Mouse (Mus musculus): ENCODE measurements around the gene Gm4969.
"Not testable (repeated sequence)": the region's sequence is repeated elsewhere in the genome, so short reads cannot be mapped to it uniquely, and the experiment has no call there.

The Gm4969 gene

DNA sequence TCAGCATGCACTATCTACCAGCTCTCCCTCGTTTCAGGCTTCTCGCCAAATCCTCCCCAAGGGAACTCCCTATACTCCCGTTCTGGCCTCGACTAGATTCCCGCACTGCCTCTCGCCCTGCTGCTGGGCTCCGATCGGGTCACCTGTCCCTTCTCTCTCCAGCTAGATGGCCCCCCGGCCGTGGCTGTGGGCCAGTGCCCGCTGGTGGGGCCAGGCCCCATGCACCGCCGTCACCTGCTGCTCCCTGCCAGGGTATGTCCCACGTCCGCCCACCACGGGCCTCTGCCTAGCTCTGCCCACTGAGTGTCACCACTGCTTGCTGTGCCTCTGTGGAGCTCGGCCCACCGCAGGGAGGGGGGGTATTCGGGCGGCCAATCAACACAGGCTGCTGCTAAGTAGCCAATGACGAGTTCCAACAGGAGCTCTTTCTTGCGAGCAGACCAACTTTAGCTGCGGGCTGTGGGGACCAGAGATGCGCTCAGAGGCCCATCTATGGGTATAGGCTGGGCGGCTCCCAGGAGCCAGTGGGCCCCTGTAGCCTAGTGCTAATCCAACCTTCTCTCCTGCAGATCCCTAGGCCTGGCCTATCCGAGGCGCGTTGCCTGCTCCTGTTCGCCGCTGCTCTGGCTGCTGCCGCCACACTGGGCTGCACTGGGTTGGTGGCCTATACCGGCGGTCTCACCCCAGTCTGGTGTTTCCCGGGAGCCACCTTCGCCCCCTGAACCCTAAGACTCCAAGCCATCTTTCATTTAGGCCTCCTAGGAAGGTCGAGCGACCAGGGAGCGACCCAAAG, 25.6 kb downstream of the Gm4969 start:
- no peak for DNase-seq

DNA sequence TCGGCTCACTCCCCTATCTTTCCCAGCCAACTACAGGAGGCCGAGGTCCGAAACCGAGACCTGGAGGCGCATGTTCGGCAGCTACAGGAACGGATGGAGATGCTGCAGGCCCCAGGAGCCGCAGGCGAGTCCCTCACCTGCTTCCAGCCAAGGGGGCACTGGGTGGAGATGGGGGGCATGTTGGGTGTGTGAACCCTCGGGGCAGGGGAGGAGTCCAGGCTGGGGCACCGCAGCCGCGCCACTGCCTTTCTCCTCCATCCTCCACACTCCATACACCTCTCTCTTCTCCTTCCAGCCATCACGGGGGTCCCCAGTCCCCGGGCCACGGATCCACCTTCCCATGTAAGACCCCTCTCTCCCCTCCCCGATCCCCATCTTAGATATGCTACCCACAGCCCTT, 26.3 kb downstream of the Gm4969 start:
- no peak for DNase-seq

DNA sequence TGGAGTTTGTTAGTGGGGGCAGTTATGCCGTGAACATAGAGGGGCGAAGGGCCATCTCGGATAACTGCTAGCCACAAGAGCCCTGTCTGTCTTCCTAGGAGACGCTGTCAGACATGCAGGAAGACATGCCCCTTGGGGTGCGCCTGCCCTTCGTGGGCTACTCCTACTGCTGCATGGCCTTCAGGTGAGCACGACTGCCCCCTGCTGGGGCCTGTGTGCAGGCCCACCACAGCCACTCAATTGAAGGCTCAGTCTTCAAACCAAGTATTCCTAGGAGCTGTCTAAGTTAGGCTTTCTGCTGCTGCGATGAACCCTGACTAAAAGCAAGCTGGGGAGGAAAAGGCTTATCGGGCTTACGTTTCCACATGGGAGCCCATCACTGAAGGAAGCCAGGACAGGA, 29.4 kb downstream of the Gm4969 start:
- DNase-seq = no peak

DNA sequence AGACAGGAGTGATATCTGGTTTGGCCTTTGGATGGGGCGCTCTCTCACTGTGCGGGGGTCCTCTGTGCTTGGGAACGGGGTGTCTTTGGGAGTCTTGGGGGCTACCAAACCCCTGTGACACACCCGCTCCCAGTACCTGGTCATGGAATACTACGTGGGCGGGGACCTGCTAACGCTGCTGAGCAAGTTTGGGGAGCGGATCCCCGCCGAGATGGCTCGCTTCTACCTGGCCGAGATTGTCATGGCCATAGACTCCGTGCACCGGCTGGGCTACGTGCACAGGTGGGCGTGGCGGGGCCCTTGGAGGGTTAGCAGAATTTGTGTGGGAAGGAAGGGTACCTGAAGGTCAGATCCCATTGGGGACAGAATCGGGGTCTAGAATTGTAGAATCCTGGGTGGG, 31.4 kb downstream of the Gm4969 start:
- DNase-seq = no peak

DNA sequence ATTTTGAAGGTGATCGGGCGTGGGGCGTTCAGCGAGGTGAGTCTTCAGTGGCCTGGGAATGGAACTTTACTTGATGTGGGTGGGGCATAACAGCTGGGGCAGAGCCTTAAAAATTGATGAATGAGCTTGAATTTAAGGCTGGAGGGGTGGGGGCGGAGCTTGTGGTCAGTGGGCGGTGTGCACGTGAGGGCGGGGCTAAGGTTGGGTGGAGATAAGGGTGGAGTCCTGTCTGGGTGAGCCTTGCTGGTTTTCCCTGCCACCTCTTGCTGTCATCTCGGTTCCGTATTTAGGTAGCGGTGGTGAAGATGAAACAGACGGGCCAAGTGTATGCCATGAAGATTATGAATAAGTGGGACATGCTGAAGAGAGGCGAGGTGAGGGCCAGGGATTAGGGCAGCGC, 32.1 kb downstream of the Gm4969 start:
- DNase-seq = no peak

DNA sequence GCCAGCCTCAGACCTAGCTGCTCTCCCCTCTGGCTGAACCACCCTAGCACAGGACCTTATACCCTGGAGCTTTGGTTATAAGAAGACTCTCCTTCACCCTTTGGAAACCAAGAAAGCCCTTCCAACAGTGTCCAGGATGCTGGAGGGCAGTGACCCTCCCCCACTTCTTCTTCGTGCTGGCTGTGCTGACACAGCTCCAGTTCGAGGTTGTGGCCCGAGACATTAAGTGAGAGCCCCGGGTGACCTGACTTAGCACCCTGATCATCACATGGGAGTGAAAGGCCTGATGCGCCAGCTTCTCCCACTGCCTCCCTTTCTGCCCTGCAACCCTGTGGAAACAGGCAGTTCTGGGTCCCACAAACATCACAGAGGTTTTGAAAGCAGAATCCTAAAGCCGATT, 32.7 kb downstream of the Gm4969 start:
- DNase-seq = no peak

DNA sequence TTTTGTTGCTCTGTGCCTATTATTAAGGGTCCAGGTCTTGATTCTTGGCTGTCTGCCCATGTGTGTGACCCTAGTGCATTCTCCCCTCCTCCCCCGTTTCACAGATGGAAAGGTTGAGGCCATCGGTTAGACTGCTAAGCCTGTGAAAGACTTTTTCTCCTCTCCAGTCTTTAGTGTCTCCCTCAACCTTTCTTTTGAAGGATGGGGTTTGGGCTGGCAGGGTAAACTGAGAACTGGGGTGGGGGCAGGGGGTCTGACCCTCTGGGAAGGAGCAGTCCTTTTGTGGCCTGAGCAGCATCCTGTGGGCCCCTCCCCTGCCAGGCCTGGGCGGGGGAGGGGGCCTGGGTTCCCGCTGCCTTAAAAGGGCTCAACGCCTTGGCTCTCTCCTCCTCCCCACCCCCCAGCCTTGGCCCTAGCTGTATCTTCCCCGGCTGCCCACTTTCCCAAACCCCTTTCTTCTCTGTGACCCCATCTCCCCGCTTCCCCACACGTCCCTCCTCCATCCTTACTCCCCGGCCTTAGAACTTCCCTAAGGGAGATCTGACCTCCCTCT, 33.2 kb downstream of the Gm4969 start:
- no peak for DNase-seq

DNA sequence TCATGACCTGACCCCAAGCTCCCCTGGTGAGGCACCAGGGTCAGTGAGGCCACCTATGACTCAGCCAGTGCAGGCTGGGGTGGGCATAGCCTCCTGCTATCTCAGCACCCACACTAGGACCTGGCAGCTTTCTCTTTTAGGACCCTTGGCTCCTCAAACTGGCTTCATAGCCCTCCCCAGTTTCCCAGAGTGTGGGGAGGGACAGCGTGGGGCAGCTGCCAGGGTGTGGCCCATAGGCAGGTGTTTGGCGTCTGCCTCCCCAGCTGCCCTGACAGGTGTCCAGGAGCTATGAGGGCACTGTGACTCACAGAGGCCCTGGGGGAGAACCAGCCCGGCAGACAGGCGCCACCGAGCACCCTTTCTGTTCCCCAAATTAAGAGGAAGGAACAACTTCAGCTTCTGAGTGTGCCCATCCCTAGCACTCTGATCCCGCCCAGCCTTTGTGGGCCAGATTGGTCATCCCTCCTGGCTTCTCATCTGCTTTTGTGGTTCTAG, 33.8 kb downstream of the Gm4969 start:
- no peak for DNase-seq

DNA sequence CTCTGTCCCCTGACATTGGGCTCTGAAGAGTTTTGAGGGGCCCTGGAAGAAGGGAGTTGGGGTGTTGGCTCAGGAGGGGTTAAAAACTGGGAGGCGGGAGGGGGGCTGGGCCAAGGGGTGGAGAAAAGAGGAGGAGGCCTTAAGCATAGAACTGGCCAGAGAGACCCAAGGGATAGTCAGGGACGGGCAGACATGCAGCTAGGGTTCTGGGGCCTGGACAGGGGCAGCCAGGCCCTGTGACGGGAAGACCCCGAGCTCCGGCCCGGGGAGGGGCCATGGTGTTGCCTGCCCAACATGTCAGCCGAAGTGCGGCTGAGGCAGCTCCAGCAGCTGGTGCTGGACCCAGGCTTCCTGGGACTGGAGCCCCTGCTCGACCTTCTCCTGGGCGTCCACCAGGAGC, 34.5 kb downstream of the Gm4969 start, which contains the start of gene Dmpk:
TSS of gene Dmpk (plus strand) at position 149 of the 400 bp plus-strand sequence.
- DNase-seq = no peak

DNA sequence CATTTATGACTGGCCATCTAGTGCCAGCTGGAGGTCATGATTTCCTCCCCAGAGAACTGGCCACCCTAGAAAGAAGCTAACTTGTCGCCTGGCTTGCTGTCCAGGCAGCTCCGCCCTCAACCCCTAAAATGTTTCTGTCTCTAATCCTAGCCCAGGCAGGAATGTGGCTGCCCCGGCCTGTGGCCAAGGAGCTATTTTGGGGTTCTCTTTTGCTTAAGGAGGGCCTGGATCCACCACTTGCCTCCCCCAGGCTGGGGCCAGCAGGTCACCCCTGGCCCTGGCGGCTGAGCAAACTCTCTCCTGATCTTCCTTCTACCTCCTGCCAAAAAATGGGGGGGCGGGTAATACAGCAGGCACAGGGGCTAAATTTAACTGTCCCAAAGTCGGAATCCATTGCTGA, 35.1 kb downstream of the Gm4969 start:
- no peak for DNase-seq

DNA sequence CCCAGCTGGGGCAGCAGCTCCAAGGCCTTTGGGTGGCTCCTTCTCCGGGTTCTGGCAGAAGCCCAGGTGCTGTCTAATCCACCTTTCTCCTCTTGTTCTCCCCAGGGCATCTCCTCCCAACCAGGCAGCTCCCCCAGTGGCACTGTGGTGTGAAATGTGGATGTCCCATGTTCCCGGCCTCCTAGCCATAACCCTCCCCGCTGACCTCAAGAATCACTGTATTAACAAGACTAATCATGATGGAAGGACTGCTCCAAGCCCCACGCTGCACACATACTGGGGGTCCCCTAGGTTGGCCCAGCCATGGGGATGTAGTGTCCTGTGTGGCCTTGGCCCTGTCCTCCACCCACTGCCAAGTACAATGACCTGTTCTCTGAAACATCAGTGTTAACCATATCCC, 36.0 kb downstream of the Gm4969 start:
- no peak for DNase-seq

DNA sequence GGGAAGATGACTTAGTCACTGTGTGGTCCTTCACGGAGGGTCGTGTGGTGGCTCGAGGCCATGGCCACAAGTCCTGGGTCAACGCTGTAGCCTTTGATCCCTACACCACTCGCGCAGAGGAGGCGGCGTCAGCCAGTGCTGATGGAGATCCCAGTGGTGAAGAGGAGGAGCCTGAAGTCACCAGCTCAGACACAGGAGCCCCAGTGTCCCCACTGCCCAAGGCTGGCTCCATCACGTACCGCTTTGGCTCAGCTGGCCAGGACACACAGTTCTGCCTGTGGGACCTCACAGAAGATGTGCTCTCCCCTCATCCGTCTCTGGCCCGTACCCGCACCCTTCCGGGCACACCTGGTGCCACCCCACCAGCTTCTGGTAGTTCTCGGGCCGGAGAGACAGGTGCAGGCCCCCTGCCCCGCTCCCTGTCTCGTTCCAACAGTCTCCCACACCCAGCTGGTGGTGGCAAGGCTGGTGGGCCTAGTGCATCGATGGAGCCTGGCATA, 37.7 kb downstream of the Gm4969 start:
- DNase-seq = no peak

DNA sequence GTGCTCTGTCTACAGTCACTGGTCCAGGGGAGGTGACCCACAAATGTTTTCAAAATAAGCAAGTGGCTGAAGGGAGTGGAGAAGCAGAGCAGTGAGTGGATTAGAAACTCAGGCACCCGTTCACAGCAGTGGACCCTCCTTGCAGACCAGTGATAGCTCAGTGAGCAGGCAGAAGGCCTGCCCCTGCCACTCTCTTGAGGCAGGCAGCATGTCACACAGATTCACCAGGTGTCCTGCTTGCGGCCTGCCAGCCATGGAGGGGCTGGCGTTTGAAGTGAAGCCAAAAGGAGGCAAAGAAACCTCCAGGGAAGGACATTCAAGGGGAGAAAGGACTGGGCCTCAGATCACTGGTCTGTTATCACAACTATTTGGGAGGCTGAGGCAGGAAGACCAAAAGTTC, 39.4 kb downstream of the Gm4969 start:
- DNase-seq = no peak

DNA sequence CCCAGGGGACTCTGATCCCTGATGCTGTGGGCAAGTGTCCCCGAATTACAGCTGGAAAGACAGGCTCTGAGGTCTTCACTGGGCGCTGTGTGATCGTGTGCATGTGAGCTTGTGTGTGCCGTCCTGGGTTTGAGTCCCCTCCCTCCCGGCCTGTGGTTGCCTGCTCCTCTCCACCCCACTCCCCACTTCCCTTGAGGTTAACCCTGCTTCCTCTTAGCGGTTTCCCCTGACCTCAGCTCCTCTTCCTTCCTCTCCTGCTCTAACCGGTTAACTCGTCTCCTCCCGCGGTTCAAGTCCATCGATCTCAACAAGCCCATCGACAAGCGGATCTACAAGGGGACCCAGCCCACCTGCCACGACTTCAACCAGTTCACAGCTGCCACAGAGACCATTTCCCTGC, 40.4 kb downstream of the Gm4969 start:
- peak; percentile 69 to 81 for DNase-seq

DNA sequence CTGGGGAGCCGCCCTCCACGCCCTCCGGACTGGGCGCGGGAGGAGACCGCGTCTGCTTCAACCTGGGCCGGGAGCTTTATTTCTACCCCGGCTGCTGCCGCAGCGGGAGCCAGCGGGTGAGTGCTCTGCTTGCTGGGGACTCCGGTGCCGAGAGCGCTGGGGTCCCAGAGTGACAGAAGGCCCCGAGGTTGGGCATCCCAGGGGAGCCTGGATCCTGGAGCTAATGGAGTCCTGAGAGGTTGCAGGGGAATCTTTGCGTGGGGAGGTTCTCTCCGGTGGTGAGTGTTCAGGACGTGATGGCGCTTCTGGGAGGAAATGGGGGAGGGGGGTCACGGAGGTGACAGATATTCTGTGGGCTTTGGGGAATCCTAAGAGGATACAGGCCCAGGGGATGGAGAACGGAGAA, 41.6 kb downstream of the Gm4969 start:
- DNase-seq = no peak

DNA sequence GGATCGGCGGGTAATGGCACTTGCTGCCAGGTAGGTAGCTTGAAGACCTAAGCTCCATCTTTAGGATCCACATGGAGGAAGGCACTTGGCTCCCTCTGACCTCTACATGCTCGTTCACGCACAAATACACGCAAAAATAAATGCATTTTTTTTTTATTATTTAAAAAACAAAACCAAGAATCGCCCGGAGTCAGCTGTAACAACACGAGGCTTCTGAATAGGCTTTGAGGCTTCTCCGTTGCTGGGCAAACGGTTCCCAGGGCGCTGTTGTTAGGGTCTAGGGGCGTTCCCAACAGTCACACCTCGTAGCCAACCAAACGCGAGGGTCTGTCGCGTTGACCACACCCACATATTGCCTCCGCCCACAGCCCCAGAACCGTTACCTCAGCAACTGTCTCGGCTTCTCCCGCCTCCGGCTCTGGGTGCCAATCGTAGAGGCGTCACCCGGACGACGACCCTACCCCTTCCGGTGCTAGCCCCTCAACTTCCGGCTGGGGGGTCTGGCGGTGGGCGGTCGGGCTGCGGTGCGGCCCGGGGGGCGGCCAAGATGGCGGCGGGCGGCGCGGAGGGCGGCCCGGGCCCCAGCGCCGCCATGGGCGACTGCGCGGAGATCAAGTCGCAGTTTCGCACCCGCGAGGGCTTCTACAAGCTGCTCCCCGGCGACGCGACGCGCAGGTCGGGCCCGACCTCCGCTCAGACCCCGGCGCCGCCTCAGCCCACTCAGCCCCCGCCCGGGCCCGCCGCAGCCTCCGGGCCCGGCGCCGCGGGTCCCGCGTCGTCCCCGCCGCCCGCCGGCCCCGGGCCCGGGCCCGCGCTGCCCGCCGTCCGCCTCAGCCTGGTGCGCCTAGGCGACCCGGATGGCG, 42.2 kb downstream of the Gm4969 start, which contains the start of gene Dmwd:
TSS of gene Dmwd (plus strand) at position 505 of the 863 bp plus-strand sequence.
- DNase-seq = peak; percentile 85 to 90

DNA sequence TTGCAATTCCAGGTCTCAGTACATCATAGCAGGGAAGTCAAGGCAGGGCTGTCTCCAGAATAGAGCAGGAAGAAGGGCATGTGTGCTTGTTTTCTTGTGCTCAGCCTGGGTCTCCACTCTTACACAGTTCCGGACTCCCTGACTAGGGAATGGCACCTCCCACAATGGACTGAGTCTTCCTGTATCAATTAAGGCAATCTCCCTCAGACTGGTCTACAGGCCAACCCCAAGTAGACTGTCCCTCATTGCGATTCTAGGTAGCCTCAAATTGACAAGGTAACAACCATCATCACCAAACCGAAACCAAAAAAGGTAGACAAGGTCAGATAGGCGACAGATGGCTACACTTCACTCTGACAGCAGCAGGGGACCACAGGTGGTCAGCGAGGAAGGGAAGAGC, 42.9 kb downstream of the Gm4969 start:
- DNase-seq = no peak

DNA sequence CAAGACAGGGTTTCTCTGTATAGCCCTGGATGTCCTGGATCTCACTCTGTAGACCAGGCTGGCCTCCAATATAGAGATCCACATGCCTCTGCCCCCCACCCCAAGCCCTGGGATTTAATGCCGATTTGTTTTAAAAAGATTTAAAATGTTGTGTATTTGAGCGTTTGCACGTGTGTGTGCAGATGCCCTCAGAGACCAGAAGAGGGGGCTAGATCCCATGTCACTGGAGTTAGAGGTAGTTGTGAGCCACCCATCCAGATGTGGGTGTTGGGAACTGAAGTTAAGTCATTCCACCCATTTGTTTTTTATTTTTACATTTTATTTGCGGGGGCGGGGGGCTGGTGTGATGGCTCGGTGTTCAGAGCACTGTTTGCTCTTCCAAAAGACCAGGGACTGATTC, 43.7 kb downstream of the Gm4969 start:
- DNase-seq = no peak

DNA sequence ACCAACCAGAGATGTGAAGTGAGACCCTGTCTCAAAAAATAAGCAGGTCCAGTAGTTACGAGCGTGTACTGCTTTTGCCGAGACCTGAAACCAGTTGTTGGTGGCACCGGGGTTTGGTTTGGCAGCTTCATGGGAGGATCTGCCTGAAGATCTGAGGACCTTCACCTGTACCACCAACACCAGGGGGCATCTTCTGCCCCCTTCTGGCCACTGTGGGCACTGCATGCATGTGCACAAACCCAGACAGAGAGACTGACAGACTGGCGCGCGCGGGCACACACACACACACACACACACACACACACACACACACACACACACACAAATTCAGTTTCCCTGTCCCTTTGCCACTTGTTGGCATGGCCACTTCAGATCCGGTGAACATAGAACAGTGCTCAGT, 44.7 kb downstream of the Gm4969 start:
- no peak for DNase-seq

DNA sequence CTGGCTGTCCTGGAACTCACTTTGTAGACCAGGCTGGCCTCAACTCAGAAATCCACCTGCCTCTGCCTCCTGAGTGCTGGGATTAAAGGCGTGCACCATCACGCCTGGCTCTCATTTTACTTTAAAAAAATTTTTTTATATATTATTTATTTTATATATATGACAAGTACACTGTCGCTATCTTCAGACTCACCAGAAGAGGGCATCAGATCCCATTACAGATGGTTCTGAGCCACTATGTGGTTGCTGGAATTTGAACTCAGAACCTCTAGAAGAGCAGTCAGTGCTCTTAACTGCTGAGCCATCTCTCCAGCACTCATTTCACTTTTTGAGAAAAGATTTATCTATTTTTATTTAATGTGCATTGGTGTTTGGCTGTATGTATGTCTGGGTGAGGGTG, 47.1 kb downstream of the Gm4969 start:
- DNase-seq = not testable (repeated sequence)

DNA sequence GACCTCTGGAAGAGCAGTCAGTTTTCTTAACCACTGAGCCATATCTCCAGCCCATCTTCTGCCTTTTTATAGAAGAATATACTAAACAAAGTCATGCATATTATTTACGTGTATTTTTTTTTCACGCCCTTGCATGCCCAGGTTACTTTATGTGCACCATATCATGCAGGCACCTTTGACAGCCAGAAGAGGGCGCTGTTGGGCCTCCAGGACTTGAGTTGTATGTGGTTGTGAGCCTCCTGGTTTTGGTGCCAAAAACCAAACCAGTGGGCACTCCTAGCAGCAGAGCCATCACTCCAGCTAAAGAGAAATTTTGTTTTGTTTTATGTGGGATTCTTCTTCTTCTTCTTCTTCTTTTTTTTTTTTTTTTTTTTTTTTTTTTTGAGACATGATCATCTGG, 48.7 kb downstream of the Gm4969 start:
- DNase-seq = no peak

DNA sequence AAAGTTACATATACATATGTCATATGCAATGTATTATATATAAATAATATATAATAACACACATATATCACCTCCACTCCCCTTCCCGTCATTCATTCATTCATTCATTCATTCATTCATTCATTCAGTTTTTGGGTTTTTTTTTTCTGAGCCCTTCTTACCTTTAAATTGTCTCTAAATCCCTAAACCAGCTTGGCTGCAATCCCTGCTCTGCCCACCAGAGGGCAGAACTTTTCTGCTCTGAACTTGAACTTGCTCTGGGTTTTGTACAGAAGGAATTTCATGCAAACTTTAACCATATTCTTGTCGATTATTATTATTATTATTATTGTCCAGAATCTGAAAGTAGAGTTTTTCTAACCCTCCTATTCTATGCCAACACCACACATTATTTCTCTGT, 49.5 kb downstream of the Gm4969 start:
- DNase-seq = no peak

DNA sequence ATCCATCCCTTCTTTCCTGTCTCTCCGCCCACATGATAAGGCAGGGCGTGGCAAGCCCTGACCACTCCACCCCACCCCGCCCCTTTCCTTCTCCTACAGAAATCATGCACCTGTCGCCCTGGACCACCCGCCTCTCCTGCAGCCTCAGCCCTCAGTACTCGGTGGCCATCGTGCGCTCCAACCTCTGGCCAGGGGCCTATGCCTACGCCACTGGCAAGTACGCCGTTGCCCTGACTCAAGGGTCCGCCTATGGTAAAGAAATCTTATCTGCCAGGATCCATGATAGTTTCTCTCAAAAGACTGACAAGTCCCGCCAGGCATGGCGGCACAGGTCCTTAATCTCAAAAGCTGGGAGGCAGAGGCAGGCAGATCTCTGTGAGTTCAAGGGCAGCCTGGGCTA, 50.2 kb downstream of the Gm4969 start:
- no peak for DNase-seq
